Mouse (Mus musculus): ENCODE measurements around the gene Chp2.

GRCm38 (mm10) chr7:122238939-122239338, 19.6 kb downstream of the Chp2 start:
- no peak for TF ChIP-seq CTCF (conservative IDR thresholded peaks at IDR 0.05; ENCODE audit: insufficient read depth, insufficient read length, low read depth, low read length)
- no peak for TF ChIP-seq POLR2A (IDR thresholded peaks at IDR 0.05; ENCODE audit: low read depth, low read length)
